Mouse (Mus musculus) left cerebral cortex, adult 18-20 months (tissue): ENCODE measurements around the gene Gm572. TPM values are rescaled to one million over a fixed set of nuclear protein-coding genes. Genes with fewer than 3 reads are reported as not detected.

Experiments
- DNase-seq, 2 experiments: peaks; one replicate each; pipeline ENCODE4 v3.0.0; 2021 to 2022; ENCODE audit warnings: low spot score in 2 of 2, mixed read lengths in 1 of 2
- total RNA-seq, 2 experiments: library from RNA; stranded (reverse); gene quantifications; 2 replicates each; pipeline ENCODE4 v1.2.3; 2021

Gm572 gene
- total RNA-seq, 2 experiments from 2014 or later = not detected

DNA sequence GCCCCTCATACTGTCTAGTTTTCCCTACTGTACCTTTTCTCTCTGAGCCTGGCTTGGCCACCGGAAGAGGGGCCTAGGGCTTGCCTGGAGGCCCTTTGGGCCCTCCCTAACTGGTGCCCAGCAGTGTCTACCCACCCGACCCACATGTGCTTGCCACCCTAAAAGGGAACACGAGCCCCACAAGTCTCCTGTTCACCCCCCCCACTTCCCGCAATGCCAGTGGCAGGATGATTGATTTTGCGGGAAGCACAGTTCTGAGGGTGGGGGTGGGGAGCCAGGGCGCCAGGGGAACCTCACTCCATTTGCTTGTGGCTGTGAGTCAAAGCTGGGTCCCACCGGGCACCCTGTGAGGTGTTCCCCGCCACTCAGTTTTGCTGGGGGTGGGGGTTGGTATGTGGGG lies 70.9 kb downstream of the Gm572 start:
- DNase-seq = no peak

DNA sequence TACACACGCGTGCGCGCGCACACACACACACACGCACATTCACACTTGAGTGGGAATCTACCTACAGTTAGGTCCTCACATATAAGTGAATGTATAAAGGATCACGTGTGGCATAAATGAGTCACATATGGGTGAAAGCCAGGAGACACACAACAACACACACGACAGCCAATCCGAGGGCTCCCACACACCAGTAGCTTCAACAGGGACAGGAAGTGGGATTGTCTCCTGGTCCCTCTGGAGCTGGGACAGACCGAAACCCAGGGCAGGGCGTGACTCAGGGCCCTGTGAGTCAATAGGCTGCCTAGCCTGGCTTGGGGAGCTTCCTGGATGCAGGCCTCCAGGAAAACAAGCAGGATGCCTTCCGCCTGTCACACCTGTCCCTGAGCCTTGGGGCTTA lies 71.6 kb downstream of the Gm572 start:
- DNase-seq = no peak

DNA sequence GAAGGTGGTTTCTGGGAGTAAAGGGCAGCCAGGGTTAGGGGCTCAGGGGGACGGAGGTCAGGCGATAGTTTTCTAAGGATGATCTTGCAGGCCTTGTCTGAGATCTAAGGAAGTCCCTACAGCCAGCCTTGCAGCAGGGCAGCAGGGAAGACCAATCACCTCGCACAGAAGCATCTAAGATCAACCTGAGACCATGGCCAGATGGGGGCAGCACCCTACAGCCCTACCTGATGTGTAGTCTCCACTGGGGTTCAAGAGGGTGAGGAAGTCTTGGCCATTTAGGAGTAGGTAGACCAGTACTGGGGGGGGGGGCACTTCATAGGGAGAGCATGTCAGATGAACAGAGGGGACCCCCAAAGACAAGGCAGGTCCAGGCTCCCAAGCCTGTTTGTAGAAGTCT lies 72.3 kb downstream of the Gm572 start:
- DNase-seq = no peak

Other genes with a start within 250 kb of the Gm572 start
- 1 to 10 TPM; 8.0 to 9.2 TPM for gene Ubiad1, start 198.5 kb upstream of the Gm572 start, total RNA-seq
- gene Mtor, start 194.7 kb upstream of the Gm572 start, total RNA-seq = 10 to 100 TPM; 91.6 to 97.9 TPM
- under 1 TPM; 0.61 to 0.77 TPM for gene Angptl7, start 142.9 kb upstream of the Gm572 start, total RNA-seq
- 10 to 100 TPM; 47.1 to 47.2 TPM for gene Exosc10, start 84.9 kb upstream of the Gm572 start, total RNA-seq
- 10 to 100 TPM; 72.1 to 77.0 TPM for gene Srm, start 51.8 kb upstream of the Gm572 start, total RNA-seq
- 1 to 10 TPM; 1.7 to 2.6 TPM for gene Masp2, start 40.8 kb upstream of the Gm572 start, total RNA-seq
- gene Tardbp, start 16.3 kb upstream of the Gm572 start, total RNA-seq = 100 to 1,000 TPM; 214 to 220 TPM
- 1 to 10 TPM; 1.2 to 1.4 TPM for gene Casz1, start 161.1 kb downstream of the Gm572 start, total RNA-seq